Mouse (Mus musculus): ENCODE results near the gene C530008M17Rik. TPM values are rescaled to one million over a fixed set of nuclear protein-coding genes. Genes with fewer than 3 reads are reported as not detected.

Gene C530008M17Rik
- total RNA-seq, 2 experiments from 2014 or later = 9.1 to 10.7 TPM

- DNase-seq = no peak
These were observed 176.4 kb downstream of the C530008M17Rik start for GRCm38 (mm10) chr5:76832529-76833210.

- DNase-seq = no peak
These were observed 180.7 kb downstream of the C530008M17Rik start for GRCm38 (mm10) chr5:76837018-76837417.

- no peak for DNase-seq
These were observed 183.5 kb downstream of the C530008M17Rik start for GRCm38 (mm10) chr5:76839786-76840185.

GRCm38 (mm10) chr5:76841859-76842258 is 185.5 kb downstream of the C530008M17Rik start:
- DNase-seq = no peak

GRCm38 (mm10) chr5:76843448-76843847 is 187.1 kb downstream of the C530008M17Rik start:
- peak; percentile 75 for DNase-seq

- no peak for DNase-seq
These were observed 187.6 kb downstream of the C530008M17Rik start for GRCm38 (mm10) chr5:76843851-76844419.

GRCm38 (mm10) chr5:76844618-76845186 is 188.4 kb downstream of the C530008M17Rik start:
- no peak for DNase-seq

- DNase-seq = no peak
These were observed 190.8 kb downstream of the C530008M17Rik start for GRCm38 (mm10) chr5:76847106-76847505.

GRCm38 (mm10) chr5:76851316-76851715 is 195.0 kb downstream of the C530008M17Rik start:
- DNase-seq = no peak

- DNase-seq = peak; percentile 82
These were observed 197.2 kb downstream of the C530008M17Rik start for GRCm38 (mm10) chr5:76853549-76853948.

GRCm38 (mm10) chr5:76855829-76856600 is 199.7 kb downstream of the C530008M17Rik start:
- DNase-seq = no peak

- DNase-seq = no peak
These were observed 201.0 kb downstream of the C530008M17Rik start for GRCm38 (mm10) chr5:76857103-76858015.

GRCm38 (mm10) chr5:76858444-76858843 is 202.1 kb downstream of the C530008M17Rik start:
- no peak for DNase-seq

GRCm38 (mm10) chr5:76866819-76867218 is 210.5 kb downstream of the C530008M17Rik start:
- no peak for DNase-seq

- no peak for DNase-seq
These were observed 212.5 kb downstream of the C530008M17Rik start for GRCm38 (mm10) chr5:76868693-76869286.

GRCm38 (mm10) chr5:76869553-76869952 is 213.2 kb downstream of the C530008M17Rik start:
- DNase-seq = no peak

- no peak for DNase-seq
These were observed 219.9 kb downstream of the C530008M17Rik start for GRCm38 (mm10) chr5:76876106-76876758.

GRCm38 (mm10) chr5:76884107-76884506 is 227.8 kb downstream of the C530008M17Rik start:
- no peak for DNase-seq

GRCm38 (mm10) chr5:76887011-76887410 is 230.7 kb downstream of the C530008M17Rik start:
- no peak for DNase-seq

GRCm38 (mm10) chr5:76892608-76893007 is 236.3 kb downstream of the C530008M17Rik start:
- DNase-seq = no peak

- no peak for DNase-seq
These were observed 236.8 kb downstream of the C530008M17Rik start for GRCm38 (mm10) chr5:76893084-76893483.
